Mouse (Mus musculus) heart, adult 8-10 months (tissue): ENCODE results near the gene Apobec3. TPM values are rescaled to one million over a fixed set of nuclear protein-coding genes. Genes with fewer than 3 reads are reported as not detected.
A peak's percentile ranks its signal among the peaks of the same experiment; 100 is the strongest.
"Not testable (repeated sequence)": the region's sequence is repeated elsewhere in the genome, so short reads cannot be mapped to it uniquely, and the experiment has no call there.

Experiments
- DNase-seq: peaks from one replicate; pipeline ENCODE4 v3.0.0; 2022; ENCODE audit warnings: low spot score
- total RNA-seq, 4 experiments: library from RNA; stranded (reverse); gene quantifications; 2 replicates each; pipeline ENCODE4 v1.2.4; 2022

Apobec3 gene
- total RNA-seq, 4 experiments from 2014 or later = 7.2 to 8.4 (median 8.0) TPM

DNA sequence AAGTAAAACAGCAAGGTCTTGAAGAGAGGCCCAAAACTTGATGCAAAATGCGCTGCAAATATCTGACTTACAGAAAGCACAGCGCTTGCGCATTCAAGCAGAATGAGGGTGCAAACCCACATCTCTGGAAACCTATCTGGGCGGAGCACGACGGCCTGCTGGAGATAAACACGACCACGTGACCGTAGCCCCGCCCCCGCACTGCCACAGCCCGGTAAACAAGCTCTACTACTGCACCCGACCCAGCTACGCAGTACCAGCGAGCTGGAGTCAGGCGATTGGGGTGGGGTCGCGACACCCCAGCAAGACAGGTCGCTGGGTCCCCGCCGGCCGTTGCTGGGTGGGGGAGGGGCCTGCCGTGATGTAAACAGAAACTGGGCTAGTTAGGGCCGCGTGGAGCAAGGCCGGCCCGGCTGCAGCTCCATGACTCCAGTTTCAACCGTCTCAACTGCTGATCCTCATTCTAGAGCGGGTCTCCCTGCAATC is 36.2 kb downstream of the Apobec3 start:
- DNase-seq = peak; percentile 94

GRCm38 (mm10) chr15:79928316-79928715 is 36.9 kb downstream of the Apobec3 start:
- no peak for DNase-seq

DNA sequence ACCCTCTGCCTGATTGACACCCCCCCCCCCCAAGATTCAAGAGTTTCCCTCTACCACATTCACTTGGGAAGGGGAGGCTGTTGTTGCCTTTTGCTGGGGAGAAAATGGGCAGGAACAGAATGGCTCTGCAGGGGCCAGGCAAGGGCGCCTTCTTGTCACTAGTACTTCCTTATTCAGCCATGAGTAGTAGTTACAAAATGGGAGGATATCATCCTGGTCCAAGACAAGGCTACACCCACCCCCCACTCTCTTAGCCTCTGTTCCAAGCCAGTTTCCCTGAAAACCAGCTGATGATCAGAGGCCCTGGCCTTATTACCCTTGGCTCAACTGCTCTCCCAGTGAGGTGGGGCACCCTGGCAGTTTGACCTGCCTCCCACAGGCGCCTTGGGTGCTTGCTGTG is 37.3 kb downstream of the Apobec3 start:
- DNase-seq = no peak

GRCm38 (mm10) chr15:79929734-79930133 is 38.3 kb downstream of the Apobec3 start:
- DNase-seq = no peak

DNA sequence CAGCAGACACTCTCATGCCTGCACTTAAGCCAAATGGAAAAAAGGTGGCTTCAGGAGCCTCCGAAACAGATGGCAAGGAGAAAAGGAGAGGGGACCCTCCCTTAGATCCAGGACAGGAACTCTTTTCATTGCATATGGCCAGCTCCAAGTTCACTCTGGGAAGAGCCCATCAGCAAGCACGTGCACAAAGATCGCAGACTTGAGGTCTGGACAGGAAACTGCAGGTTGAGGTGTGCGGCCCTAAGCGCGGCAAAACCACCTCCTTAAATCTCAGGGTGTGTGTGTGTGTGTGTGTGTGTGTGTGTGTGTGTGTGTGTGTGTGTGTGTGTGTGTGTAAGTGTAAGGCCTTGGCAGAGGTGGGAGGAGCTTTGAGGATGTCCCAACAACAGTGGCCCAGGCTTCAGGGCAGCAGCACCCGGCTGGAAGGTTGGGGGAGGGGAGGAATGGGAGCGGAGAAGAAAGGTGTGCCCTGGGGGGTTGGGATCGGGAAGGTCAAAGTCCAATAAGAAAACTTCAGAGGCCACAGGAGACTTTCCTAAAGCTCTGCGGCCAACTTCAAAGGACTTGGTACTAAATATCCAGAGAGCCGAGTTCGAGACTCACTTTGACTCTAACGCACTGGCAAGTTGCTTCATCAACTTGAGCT is 40.2 kb downstream of the Apobec3 start:
- no peak for DNase-seq

GRCm38 (mm10) chr15:79932323-79932987 is 41.0 kb downstream of the Apobec3 start:
- DNase-seq = peak; percentile 93

- no peak for DNase-seq
Observed at GRCm38 (mm10) chr15:79933052-79933669, 41.7 kb downstream of the Apobec3 start.

- no peak for DNase-seq
Observed at GRCm38 (mm10) chr15:79933670-79934514, 42.4 kb downstream of the Apobec3 start.

DNA sequence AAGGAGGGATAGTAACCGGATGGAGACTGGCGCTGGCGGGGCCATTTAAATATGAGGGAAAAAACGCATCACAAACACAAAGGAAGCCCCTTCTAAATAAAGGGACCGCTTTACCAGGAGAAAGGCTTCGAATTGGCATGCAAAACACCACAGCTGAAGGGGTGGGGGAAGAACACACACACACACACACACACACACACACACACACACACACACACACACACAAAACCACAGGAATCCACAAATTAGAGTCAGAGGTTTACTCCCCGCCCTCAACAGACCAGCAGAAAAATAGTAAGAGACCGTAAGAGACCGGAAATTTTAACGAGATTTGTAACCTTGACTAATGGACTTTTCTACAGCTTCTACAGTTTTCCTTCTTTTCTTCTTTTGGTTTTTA is 43.3 kb downstream of the Apobec3 start:
- no peak for DNase-seq

DNA sequence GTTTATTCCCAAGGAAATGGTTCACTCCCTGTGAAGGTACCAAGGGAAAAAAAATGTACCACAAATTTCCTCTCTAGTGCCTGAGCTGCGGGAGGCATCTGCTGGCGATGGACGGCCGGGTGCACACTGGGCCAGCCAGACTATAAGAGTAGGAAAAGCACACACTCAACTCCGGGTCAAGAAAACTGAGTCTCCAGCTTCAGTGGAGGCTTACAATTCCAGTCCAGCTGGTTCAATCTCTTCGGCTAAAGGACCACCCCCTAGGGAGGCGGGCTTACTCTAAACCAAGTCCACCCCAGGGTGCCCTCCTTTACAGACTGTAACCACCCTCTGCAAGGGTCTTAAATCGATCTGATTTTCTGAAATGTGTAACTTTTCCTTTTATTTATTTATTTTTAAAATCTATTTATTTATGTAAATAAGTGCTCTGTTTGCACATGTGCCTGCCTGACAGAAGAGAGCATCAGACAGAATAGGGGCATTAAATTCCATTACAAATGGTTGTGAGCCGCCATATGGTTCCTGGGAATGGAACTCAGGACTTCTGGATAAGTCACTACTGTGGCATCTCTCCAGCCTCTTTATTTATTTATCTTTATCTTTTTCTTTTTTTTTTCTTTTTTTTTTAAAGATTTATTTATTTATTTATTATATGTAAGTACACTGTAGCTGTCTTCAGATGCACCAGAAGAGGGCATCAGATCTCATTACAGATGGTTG is 44.4 kb downstream of the Apobec3 start:
- no peak for DNase-seq

- no peak for DNase-seq
Observed at GRCm38 (mm10) chr15:79936374-79936751, 44.9 kb downstream of the Apobec3 start.

GRCm38 (mm10) chr15:79939020-79939419 is 47.6 kb downstream of the Apobec3 start:
- no peak for DNase-seq

DNA sequence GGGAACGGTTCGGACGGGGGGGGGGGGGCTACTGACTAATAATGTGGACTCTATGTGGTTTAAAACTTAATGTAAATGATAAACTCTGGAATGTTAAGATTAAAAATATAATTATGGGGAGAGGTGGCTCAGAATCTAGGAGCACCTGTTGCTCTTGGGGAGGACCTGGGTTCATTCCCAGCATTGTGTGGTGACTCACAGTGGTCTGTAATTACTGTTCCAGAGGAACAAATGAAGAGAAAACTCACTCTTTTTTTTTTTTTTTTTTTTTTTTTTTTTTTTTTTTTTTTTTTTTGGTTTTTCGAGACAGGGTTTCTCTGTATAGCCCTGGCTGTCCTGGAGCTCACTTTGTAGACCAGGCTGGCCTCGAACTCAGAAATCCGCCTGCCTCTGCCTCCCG is 48.0 kb downstream of the Apobec3 start:
- not testable (repeated sequence) for DNase-seq

DNA sequence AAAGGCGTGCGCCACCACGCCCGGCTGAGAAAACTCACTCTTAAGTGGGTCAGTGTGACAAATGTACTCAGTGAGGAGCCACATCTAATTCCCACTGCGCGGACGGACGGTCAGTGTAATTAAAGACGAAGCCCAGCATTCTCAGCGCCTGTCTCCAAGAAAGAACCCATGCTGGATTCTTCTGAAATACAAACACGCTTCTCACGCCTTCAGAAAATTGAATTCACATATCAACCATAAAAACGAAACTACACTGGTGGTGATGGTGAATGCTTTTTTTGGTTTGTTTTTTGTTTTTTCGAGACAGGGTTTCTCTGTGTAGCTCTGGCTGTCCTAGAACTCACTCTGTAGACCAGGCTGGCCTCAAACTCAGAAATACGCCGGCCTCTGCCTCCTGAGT is 48.5 kb downstream of the Apobec3 start:
- no peak for DNase-seq

- DNase-seq = no peak
Observed at GRCm38 (mm10) chr15:79940932-79941331, 49.5 kb downstream of the Apobec3 start.

- DNase-seq = no peak
Observed at GRCm38 (mm10) chr15:79942541-79942940, 51.1 kb downstream of the Apobec3 start.

DNA sequence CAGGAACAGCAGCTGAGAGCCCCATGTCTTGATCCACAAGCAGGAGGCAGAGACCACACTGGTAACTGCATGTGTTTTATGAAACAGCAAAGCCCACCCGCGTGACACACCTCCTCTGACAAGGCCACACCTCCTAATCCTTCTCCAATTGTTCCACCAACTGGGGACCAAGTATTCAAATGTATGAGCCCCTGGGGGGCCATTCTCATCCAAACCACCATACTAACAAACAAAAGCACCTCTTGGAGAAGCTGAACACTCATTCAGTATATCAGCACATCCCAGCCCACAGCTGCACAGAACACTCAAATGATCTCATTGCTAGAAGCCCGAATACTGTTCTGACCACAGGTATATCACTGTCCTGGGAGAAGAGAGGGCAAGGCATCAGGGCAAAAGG is 52.1 kb downstream of the Apobec3 start:
- DNase-seq = no peak

DNA sequence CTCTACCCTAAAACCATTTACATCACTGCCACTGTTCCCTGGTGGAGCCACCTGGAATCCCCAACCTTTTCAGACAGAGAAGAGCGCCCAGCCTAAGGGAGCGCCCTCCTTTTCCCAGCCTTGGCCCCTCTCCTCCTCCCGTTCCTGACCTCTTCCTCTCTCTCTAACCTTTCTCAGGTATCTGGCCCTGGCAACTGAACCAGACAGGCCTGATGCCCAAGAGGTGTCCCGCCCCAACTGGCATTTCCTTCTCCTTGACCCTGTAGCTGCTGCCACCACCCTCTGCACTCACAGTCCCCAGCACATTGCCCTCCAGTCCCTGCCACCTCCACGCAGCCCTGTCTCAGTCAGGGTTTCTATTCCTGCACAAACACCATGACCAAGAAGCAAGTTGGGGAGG is 53.5 kb downstream of the Apobec3 start:
- DNase-seq = no peak

- DNase-seq = peak; percentile 93
Observed at GRCm38 (mm10) chr15:79946022-79946421, 54.6 kb downstream of the Apobec3 start.

DNA sequence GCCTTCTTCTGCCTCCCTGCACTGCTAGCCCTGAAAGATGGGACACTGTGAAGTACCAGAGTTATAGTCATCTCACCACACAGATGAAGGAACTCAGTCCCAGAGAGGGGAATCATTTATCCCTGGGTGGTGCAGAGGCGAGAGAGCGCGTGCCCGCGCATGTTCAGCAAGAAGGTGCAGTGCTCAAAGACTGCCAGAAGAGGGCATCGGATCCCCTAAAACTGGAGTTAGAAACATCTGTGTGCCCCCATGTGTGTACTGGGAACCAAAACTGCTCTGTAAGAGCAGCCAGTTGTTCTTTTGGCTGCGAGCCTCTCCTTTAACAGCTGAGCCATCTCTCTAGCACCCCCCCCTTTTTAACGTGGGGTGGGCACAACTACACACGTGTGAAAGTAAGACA is 55.3 kb downstream of the Apobec3 start:
- peak; percentile 33 for DNase-seq

DNA sequence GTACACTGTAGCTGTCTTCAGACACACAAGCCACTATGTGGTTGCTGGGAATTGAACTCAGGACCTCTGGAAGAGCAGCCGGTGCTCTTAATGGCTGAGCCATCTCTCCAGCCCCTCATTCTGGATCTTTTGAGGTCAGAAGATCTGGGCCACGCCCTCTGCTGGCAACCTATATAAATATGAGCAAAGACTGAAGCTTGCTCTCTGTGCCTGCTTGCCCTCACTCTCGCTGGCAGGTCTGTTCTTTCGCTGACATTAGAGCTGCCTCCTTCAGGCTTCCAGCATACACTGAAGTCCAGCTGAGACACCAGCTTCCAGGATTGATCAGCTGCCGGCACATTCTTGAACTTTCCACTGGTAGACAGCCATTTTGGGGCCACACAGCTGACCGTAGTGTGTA is 56.2 kb downstream of the Apobec3 start:
- no peak for DNase-seq
